Mouse (Mus musculus) MEL (cell line): ENCODE measurements around the gene Diexf.

Source experiments
- CTCF ChIP-seq, 3 experiments: IDR thresholded peaks in 2 of 3; conservative IDR thresholded peaks in 1 of 3; 2 replicates each; pipeline ENCODE4 v1.5.1; 2011 to 2012; ENCODE audit warnings: low read length in 3 of 3, low read depth in 2 of 3, mild to moderate bottlenecking in 2 of 3, improper control_type of control experiment in 1 of 3, inconsistent platforms in 1 of 3, mixed read lengths in 1 of 3, moderate library complexity in 1 of 3; ENCODE audit not compliant: control insufficient read depth in 1 of 3, insufficient read depth in 1 of 3, poor library complexity in 1 of 3, severe bottlenecking in 1 of 3
- E2F4 ChIP-seq: IDR thresholded peaks from 2 replicates; pipeline ENCODE4 v1.6.1; 2011; ENCODE audit warnings: low read depth, low read length, improper control_type of control experiment, borderline replicate concordance
- JUND ChIP-seq: IDR thresholded peaks from 2 replicates; pipeline ENCODE4 v1.6.1; 2011; ENCODE audit warnings: low read depth, mild to moderate bottlenecking, improper control_type of control experiment, low read length
- KAT2A ChIP-seq: conservative IDR thresholded peaks from 2 replicates; pipeline ENCODE4 v1.6.1; 2012; ENCODE audit warnings: low read depth, low read length, improper control_type of control experiment, inconsistent platforms
- MAX ChIP-seq: IDR thresholded peaks from 2 replicates; pipeline ENCODE4 v1.6.1; 2011; ENCODE audit warnings: low read length, improper control_type of control experiment
- POLR2A ChIP-seq, 2 experiments: IDR thresholded peaks; 2 replicates each; pipeline ENCODE4 v1.6.1; 2011 to 2012; ENCODE audit warnings: low read length in 2 of 2, mild to moderate bottlenecking in 2 of 2, control low read depth in 1 of 2, improper control_type of control experiment in 1 of 2, low read depth in 1 of 2, moderate library complexity in 1 of 2; ENCODE audit not compliant: control insufficient read depth in 1 of 2, insufficient read depth in 1 of 2, poor library complexity in 1 of 2
- RAD21 ChIP-seq: IDR thresholded peaks from 2 replicates; pipeline ENCODE4 v1.6.1; 2011; ENCODE audit warnings: mild to moderate bottlenecking, low read depth, low read length, improper control_type of control experiment

GRCm38 (mm10) chr1:193090894-193091293, 39.2 kb downstream of the Diexf start:
- TF ChIP-seq MAX = no peak
- TF ChIP-seq POLR2A (IDR thresholded peaks at IDR 0.05; ENCODE audit: control insufficient read depth in 1 of 2, insufficient read depth in 1 of 2, low read depth in 1 of 2, low read length in 2 of 2, poor library complexity in 1 of 2) = no peak
- TF ChIP-seq CTCF (IDR thresholded peaks at IDR 0.05 in 2 of 3, conservative IDR thresholded peaks at IDR 0.05 in 1 of 3; ENCODE audit: control insufficient read depth in 1 of 3, insufficient read depth in 1 of 3, low read depth in 2 of 3, low read length in 3 of 3, poor library complexity in 1 of 3, severe bottlenecking in 1 of 3) = no peak
- no peak for TF ChIP-seq E2F4
- TF ChIP-seq JUND = no peak
- no peak for TF ChIP-seq KAT2A
- no peak for TF ChIP-seq RAD21
